Mouse (Mus musculus) hindbrain, embryonic 15.5 days (tissue): ENCODE data around the gene Olfr148. TPM values are rescaled to one million over a fixed set of nuclear protein-coding genes. Genes with fewer than 3 reads are reported as not detected.

Source experiments
- ATAC-seq: fragments of 200-750 bp; cut with Nextera tagmentation; 2 replicates; pipeline ENCODE4 v1.8.0; 2017; ENCODE audit warnings: low read depth, moderate number of reproducible peaks, moderate TSS enrichment; ENCODE audit not compliant: low FRiP score
- H3K27ac ChIP-seq: fragments of 300-500 bp; sonication (generic); replicated peaks from 2 replicates; pipeline ENCODE4 v1.5.1; 2015; ENCODE audit warnings: mild to moderate bottlenecking, inconsistent platforms
- H3K27me3 ChIP-seq: fragments of 300-500 bp; sonication (generic); 2 replicates; pipeline ENCODE4 v1.6.1; 2015; ENCODE audit warnings: control low read depth, inconsistent platforms
- H3K36me3 ChIP-seq: fragments of 300-500 bp; sonication (generic); 2 replicates; pipeline ENCODE4 v1.6.1; 2015; ENCODE audit warnings: control low read depth, inconsistent platforms
- H3K4me1 ChIP-seq: fragments of 300-500 bp; sonication (generic); replicated peaks from 2 replicates; pipeline ENCODE4 v1.6.1; 2015; ENCODE audit warnings: control low read depth, inconsistent platforms
- H3K4me2 ChIP-seq: fragments of 300-500 bp; sonication (generic); 2 replicates; pipeline ENCODE4 v1.6.1; 2015; ENCODE audit warnings: moderate library complexity, mild to moderate bottlenecking, inconsistent platforms
- H3K4me3 ChIP-seq: fragments of 300-500 bp; sonication (generic); 2 replicates; pipeline ENCODE4 v1.5.1; 2015; ENCODE audit warnings: mild to moderate bottlenecking, inconsistent platforms
- H3K9ac ChIP-seq: fragments of 300-500 bp; sonication (generic); 2 replicates; pipeline ENCODE4 v1.6.1; 2015; ENCODE audit warnings: inconsistent platforms
- H3K9me3 ChIP-seq: fragments of 300-500 bp; sonication (generic); 2 replicates; pipeline ENCODE4 v1.6.1; 2016; ENCODE audit warnings: control low read depth, inconsistent platforms
- WGBS: fragments of 180-500 bp; shearing (Covaris S2); methylation state at CpG from one replicate; pipeline ENCODE4 v1.1.7; 2015; 5-methylcytosine and 5-hydroxymethylcytosine counted together
- polyA plus RNA-seq: library from polyadenylated mRNA; unstranded; fragments of >200 nt; fragmentation: Nextera tagmentation; extraction: Ambion mirVana; gene quantifications from 2 replicates; pipeline ENCODE4 v1.2.1, GENCODE M21; 2015

Gene Olfr148
- polyA plus RNA-seq, 1 experiment from 2014 or later: not detected

GRCm38 (mm10) chr9:39633913-39634594 is 23.6 kb downstream of the Olfr148 start:
- no peak overlapping the region for H3K4me3 ChIP-seq

GRCm38 (mm10) chr9:39644785-39645184 is 34.3 kb downstream of the Olfr148 start, which contains the start of gene Olfr961:
Olfr961 (plus strand) TSS chr9:39645085.
- no peaks in the 10 kb centered on the region for H3K27me3 ChIP-seq
- H3K9ac ChIP-seq: no peak within 1 kb of the TSS
- no peak within 1 kb of the TSS for H3K4me2 ChIP-seq
- no peak within 1 kb of the TSS for H3K4me3 ChIP-seq
- H3K27ac ChIP-seq: no peak within 1 kb of the TSS
- no peaks in the 10 kb centered on the region for H3K9me3 ChIP-seq
- no peaks in the 10 kb centered on the region for H3K36me3 ChIP-seq
- no peaks in the 10 kb centered on the region for H3K4me1 ChIP-seq
- ATAC-seq: no peak

More at GRCm38 (mm10) chr9:39633913-39634594, 23.6 kb downstream of the Olfr148 start:
- H3K9ac ChIP-seq: no peak overlapping the region
- 0 out of 2 replicates have a peak, but pooled peaks cover 5% of the 10 kb centered on the region for H3K4me1 ChIP-seq
- H3K27me3 ChIP-seq: no peaks in the 10 kb centered on the region
- WGBS: 19% methylated on average over 4 of the region's 4 CpGs
- H3K9me3 ChIP-seq: no peaks in the 10 kb centered on the region
- peak overlapping the region; percentile 73 for H3K27ac ChIP-seq
- no peaks in the 10 kb centered on the region for H3K36me3 ChIP-seq
- H3K4me2 ChIP-seq: no peak overlapping the region
- ATAC-seq: peak; percentile 81; the same call in 1 of the 2 replicates

DNA sequence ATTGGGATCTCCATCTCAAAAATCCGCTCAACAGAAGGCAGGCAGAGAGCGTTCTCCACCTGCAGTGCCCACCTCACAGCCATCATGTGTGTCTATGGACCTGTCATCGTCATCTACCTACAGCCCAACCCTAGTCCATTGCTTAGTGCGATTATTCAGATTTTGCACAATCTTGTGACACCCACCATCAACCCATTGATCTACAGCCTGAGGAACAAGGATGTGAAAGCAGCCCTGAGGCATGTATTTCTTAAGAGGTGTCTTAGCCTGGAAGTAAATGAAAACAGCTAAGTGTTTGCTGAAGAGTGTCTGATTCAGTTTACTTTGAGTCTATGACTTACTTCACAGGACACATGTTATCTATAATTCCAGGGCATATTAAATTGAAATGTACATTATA is 36.9 kb downstream of the Olfr148 start:
- H3K4me2 ChIP-seq: no peak overlapping the region
- no peaks in the 10 kb centered on the region for H3K4me1 ChIP-seq
- no peak for ATAC-seq
- H3K27me3 ChIP-seq: no peaks in the 10 kb centered on the region
- H3K9me3 ChIP-seq: no peaks in the 10 kb centered on the region
- no peak overlapping the region for H3K4me3 ChIP-seq
- no peaks in the 10 kb centered on the region for H3K36me3 ChIP-seq
- no peak overlapping the region for H3K27ac ChIP-seq
- 94% methylated on average over 4 of the region's 4 CpGs for WGBS
- no peak overlapping the region for H3K9ac ChIP-seq

DNA sequence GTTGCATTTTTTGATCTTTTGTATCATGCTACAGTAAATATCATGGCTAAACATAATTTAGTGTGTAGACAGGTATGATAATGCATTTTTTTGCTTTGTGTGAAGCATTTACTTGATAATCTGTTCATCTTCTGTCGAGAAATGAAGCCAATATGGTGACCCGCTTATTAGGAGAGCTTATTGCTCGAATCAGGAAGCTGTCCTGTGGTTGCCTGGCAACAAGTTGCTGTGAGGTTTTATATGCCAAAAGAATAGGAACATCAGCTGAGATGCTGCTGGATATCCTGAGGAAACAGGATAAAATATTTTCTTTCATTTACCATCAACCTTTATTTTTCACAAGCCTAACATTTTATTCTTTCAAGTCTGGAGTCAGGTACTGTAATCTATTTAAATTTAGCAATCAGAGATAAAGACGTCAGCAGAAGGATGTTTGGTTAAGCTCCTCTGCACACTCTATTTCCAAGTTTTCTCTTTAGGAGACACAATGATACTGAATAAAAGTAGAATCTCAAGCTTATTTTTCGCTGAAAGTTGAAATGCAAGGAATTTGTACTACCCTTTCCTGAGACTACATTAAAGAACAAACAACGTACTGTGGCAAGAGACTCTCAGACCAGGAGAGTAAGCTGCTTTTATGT is 44.4 kb downstream of the Olfr148 start:
- no peak overlapping the region for H3K9ac ChIP-seq
- H3K4me1 ChIP-seq: no peaks in the 10 kb centered on the region
- no peaks in the 10 kb centered on the region for H3K27me3 ChIP-seq
- H3K27ac ChIP-seq: peak overlapping the region; percentile 38
- no peak overlapping the region for H3K4me2 ChIP-seq
- H3K36me3 ChIP-seq: no peaks in the 10 kb centered on the region
- H3K4me3 ChIP-seq: no peak overlapping the region
- 59% methylated on average over 6 of the region's 6 CpGs for WGBS
- no peaks in the 10 kb centered on the region for H3K9me3 ChIP-seq
- ATAC-seq: peak; percentile 56; the same call in 1 of the 2 replicates

Other genes with a start within 250 kb of the Olfr148 start
- gene Olfr951, start 223.2 kb upstream of the Olfr148 start, polyA plus RNA-seq: not detected in 2 replicates
- gene Olfr952, start 183.5 kb upstream of the Olfr148 start, polyA plus RNA-seq: not detected in 2 replicates
- gene Olfr954, start 154.0 kb upstream of the Olfr148 start, polyA plus RNA-seq: not detected in 2 replicates
- not detected in 2 replicates for gene Olfr955, start 138.7 kb upstream of the Olfr148 start, polyA plus RNA-seq
- gene Olfr44, start 116.7 kb upstream of the Olfr148 start, polyA plus RNA-seq: not detected in 2 replicates
- not detected in 2 replicates for gene Olfr957, start 94.8 kb upstream of the Olfr148 start, polyA plus RNA-seq
- not detected in 2 replicates for gene Olfr958, start 56.6 kb upstream of the Olfr148 start, polyA plus RNA-seq
- not detected in 2 replicates for gene Olfr959, start 35.1 kb upstream of the Olfr148 start, polyA plus RNA-seq
- 158 and 162 TPM in 2 replicates for gene AW551984, start 6.3 kb upstream of the Olfr148 start, polyA plus RNA-seq
- gene Olfr960, start 10.7 kb downstream of the Olfr148 start, polyA plus RNA-seq: not detected in 2 replicates
- gene Olfr961, start 34.4 kb downstream of the Olfr148 start, polyA plus RNA-seq: not detected in 2 replicates
- not detected in 2 replicates for gene Olfr963, start 56.5 kb downstream of the Olfr148 start, polyA plus RNA-seq
- gene Olfr149, start 96.5 kb downstream of the Olfr148 start, polyA plus RNA-seq: not detected in 2 replicates
- gene Olfr965, start 100.7 kb downstream of the Olfr148 start, polyA plus RNA-seq: not detected in 2 replicates
- not detected in 2 replicates for gene Olfr150, start 120.3 kb downstream of the Olfr148 start, polyA plus RNA-seq
- not detected in 2 replicates for gene Olfr967, start 135.6 kb downstream of the Olfr148 start, polyA plus RNA-seq
- not detected in 2 replicates for gene Olfr968, start 172.6 kb downstream of the Olfr148 start, polyA plus RNA-seq
- not detected in 2 replicates for gene Olfr969, start 180.3 kb downstream of the Olfr148 start, polyA plus RNA-seq
- gene Olfr970, start 198.2 kb downstream of the Olfr148 start, polyA plus RNA-seq: not detected in 2 replicates
- gene Olfr971, start 226.2 kb downstream of the Olfr148 start, polyA plus RNA-seq: not detected in 2 replicates